Mouse (Mus musculus): ENCODE data around the gene Ubr4.

The Ubr4 gene

GRCm38 (mm10) chr4:139536706-139537105, 184.3 kb downstream of the Ubr4 start:
- DNase-seq (ENCODE audit: low read depth) = no peak

Data from c-Kit-positive CD71-positive TER-119-negative erythroid progenitor cells, embryonic 14.5 days (primary cell).